Mouse (Mus musculus): Measurements from ENCODE around the gene Man2a2.

GRCm38 (mm10) chr7:80301522-80301921 lies 69.7 kb downstream of the Man2a2 start:
- no peak for TF ChIP-seq POLR2A (IDR thresholded peaks at IDR 0.05; ENCODE audit: extremely low read depth, insufficient read depth, low read length)
- no peak for TF ChIP-seq CTCF (IDR thresholded peaks at IDR 0.05; ENCODE audit: extremely low read depth, insufficient read depth, low read length)

Data from cortical plate, adult 2 months (tissue).